Mouse (Mus musculus) monocyte, adult 5-6 weeks (primary cell): ENCODE data around the gene Plac9a. TPM values are rescaled to one million over a fixed set of nuclear protein-coding genes. Genes with fewer than 3 reads are reported as not detected.
"Not testable (repeated sequence)": the region's sequence is repeated elsewhere in the genome, so short reads cannot be mapped to it uniquely, and the experiment has no call there.

Experiments used
- ATAC-seq: fragments of 153-309, 156-312 bp; replicated peaks from 2 replicates; pipeline ENCODE4 v1.8.0; 2017; ENCODE audit warnings: mild to moderate bottlenecking; ENCODE audit not compliant: low TSS enrichment, insufficient number of reproducible peaks, severe bottlenecking, poor library complexity, low FRiP score
- total RNA-seq: library from RNA; stranded (forward); fragments of 200-1000, 200-491, 200-594 nt; gene quantifications from 3 replicates; pipeline ENCODE4 v1.2.3, GENCODE M21; 2017

Gene Plac9a
- total RNA-seq = not detected in 3 replicates

GRCm38 (mm10) chr14:25903000-25903399 is at the start of gene Plac9a:
Gene Plac9a, minus strand, starts transcription at chr14:25903100.
- not testable (repeated sequence) for ATAC-seq

DNA sequence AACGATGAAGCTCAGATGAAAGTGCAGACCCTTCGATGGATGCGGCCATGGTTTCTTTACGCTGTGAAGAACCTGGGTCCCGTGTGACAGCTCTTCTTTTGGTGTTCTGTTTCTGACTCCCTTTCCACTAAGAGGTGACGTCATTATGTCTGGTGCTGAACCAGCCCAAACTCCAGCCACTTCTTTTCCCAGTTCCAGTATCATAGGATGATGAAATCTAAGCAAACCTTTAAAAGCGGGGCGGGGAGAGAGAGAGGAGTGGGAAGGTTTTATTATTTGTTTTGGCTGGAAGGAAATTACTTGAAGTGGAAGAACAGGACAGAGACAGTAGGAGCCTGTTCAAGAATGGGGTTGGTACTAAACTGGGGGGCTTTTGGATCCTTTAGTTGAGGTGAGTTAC is 35.1 kb upstream of the Plac9a start, which contains the start of gene Cphx1:
Gene Cphx1, plus strand, starts transcription at position 301 of the 400 bp plus-strand sequence.
- ATAC-seq = not testable (repeated sequence)

- ATAC-seq = not testable (repeated sequence)
Measured at GRCm38 (mm10) chr14:25936867-25937630, 34.1 kb upstream of the Plac9a start.

DNA sequence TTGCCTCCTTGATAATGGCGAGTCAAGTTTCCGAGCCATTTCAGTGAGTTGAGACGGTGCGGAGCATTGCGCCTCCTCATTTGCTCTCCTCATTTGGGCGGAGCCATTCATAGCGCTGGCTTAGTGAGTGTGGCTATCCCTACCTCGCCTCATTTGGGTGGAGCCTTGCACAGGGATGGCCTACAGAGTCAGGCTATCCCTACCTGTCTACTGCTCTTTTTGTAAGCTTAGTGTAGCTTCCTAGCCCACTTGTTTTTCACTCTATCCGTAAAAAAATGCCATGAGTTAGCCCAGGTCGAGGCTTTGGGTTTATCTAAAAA is 24.6 kb upstream of the Plac9a start, which contains the start of gene Tmem254a:
Gene Tmem254a, minus strand, starts transcription at position 111 of the 320 bp plus-strand sequence.
- ATAC-seq = peak; percentile 67

GRCm38 (mm10) chr14:25926814-25927561 is 24.1 kb upstream of the Plac9a start:
- peak; percentile 34 for ATAC-seq

GRCm38 (mm10) chr14:25918427-25919170 is 15.7 kb upstream of the Plac9a start:
- ATAC-seq = not testable (repeated sequence)

- not testable (repeated sequence) for ATAC-seq
Measured at GRCm38 (mm10) chr14:25908976-25909375, 6.1 kb upstream of the Plac9a start.

GRCm38 (mm10) chr14:25907272-25907671 is 4.4 kb upstream of the Plac9a start:
- ATAC-seq = 0 out of 2 replicates have a peak, but pooled peaks have one; percentile 59

GRCm38 (mm10) chr14:25905243-25905642 is 2.3 kb upstream of the Plac9a start:
- not testable (repeated sequence) for ATAC-seq

DNA sequence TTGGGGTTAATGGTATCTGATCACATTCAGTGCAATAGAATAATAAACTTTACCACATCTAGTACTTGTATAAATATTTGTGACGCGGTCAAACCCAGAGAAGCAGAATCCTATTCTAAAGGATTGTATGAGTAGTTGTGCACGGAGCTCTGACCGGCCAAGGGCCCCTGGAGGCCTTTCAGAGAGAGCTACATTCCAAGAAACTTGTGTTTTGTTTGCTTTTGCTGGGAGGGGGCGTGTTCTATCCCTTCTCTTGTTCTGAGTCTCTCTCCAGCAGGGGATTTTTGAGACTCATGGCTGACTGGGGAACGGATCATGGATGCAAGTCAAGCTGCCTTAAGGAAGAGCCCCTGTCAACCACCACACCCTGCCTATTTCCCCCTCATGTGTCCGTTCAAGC is 7.2 kb downstream of the Plac9a start:
- not testable (repeated sequence) for ATAC-seq

- not testable (repeated sequence) for ATAC-seq
Measured at GRCm38 (mm10) chr14:25894566-25894965, 8.3 kb downstream of the Plac9a start.

DNA sequence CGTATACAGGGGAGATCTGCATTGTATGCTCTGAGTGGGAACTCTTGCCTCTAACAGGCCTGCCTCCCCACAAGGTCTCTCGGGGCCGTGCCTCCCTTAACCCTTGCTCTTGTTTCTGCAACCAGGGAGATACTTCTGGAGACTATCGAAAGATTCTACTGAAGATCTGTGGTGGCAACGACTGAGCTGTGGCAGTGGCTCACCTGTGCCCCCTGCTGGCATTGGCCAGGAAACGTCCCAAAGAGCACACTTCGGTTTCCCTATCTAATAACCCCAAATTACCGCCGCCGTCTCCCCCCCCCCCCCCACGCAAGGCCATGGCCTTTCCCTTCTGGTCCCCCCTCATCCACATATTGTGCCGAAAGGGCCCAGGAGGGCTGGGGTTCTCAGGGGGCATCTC is 17.0 kb downstream of the Plac9a start:
- not testable (repeated sequence) for ATAC-seq

GRCm38 (mm10) chr14:25881769-25882168 is 21.1 kb downstream of the Plac9a start:
- not testable (repeated sequence) for ATAC-seq

- ATAC-seq = not testable (repeated sequence)
Measured at GRCm38 (mm10) chr14:25876640-25877039, 26.3 kb downstream of the Plac9a start.

DNA sequence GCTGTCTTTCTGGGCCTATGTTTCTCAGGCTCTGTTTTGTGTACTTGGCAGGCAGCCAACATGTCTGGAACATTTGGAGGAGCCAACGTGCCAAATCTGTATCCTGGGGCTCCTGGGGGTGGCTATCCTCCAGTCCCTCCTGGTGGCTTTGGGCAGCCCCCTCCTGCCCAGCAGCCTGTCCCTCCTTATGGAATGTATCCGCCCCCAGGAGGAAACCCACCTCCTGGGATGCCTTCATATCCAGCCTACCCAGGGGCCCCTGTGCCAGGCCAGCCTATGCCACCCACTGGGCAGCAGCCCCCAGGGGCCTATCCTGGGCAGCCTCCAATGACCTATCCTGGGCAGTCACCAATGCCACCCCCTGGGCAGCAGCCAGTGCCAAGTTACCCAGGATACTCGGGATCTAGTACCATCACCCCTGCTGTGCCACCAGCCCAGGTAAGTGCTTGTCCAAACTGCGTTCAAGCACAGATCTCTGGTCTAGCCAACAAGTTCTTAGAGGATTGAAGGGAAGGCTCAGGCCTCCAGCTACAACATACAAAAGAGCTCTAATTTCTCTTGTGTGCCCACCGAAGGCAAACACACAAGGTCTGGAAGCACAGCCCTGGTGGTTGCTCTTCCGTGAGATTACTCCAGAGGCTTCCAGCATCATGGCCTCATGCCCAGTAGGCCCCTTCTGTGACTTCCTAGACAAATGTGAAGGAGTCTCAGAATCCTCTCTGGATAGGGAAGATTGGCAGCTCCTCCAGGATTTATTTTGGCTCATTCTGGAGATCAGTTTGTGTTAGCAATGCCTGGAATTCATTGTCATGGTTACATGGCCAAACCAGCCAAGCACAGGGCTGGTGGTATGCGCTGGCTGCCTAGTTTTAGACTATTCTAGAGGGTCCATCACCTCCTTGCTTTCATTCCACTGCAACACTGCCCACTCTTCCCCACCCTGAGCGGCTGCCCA is 30.2 kb downstream of the Plac9a start:
- no peak for ATAC-seq

DNA sequence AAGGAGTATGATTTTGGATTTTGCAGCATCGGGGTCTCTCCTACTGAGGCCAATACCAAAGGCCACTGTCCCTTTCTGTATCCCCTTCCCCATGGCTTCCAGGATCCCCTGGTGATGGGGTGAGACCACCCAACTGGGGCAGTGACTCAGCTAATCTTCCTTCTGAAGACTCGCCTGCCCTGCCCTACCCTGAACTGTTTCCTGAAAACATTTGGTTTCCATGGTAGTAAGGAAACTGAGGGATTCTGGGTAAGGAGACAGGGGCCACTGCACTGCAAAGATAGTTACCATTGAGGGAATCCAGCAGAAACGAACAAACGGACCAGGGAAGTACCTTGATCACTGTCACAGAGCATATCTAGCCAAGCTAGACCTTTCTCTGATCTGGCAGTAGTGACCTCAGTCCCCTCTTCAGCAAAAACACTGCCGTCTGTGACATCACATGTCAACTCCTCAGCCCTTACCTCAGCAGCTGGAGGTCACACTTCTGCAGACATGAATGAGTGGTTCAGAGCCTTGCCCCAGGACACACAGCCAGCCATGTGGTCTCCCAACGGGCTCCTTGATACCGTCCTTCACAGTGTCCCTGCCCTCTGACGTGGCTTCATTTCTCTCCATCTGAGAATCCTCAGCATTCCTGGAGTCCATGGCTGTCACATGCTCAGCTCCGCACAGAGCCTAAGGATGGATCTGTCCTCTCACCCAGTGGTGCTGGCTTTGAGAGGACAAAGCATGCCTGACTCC is 33.6 kb downstream of the Plac9a start:
- ATAC-seq = no peak

DNA sequence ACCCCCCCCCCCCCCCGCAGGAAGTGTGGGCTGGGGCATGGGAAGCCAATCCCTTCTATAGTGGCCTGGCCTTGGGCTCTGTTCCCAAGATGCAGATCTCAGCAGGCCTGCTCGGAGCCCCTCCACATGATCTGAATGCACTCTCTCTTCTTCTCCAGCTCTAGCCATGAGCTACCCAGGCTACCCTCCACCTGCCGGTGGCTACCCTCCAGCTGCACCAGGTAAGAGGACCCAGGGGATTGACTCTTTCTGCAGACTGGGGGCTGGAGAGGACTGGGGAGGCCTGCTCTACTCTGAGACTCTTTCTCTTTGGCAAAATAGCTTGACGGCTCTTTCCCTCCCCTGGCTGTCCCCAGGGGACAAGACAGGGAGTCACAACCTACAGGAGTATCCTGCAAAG is 34.2 kb downstream of the Plac9a start:
- no peak for ATAC-seq
